Mouse (Mus musculus) testis, adult 2 months (tissue): ENCODE measurements at regions not wholly inside any gene's neighbourhood (a gene's known extent, or its start where the extent isn't known, plus 50 kb on each side); places are given as distances from the start of the nearest gene placed in this dataset.

Experiments
- H3K27ac ChIP-seq: fragments of 200-500 bp; 2 replicates; pipeline ENCODE4 v1.5.1; 2012; ENCODE audit warnings: low read depth, low read length; ENCODE audit not compliant: control insufficient read depth, insufficient read depth
- H3K27me3 ChIP-seq: fragments of 200-500 bp; 2 replicates; pipeline ENCODE4 v1.6.1; 2012; ENCODE audit warnings: mild to moderate bottlenecking, low read length, moderate library complexity; ENCODE audit not compliant: control insufficient read depth, insufficient read depth
- H3K36me3 ChIP-seq: fragments of 200-500 bp; 2 replicates; pipeline ENCODE4 v1.6.1; 2012; ENCODE audit warnings: mild to moderate bottlenecking, low read length; ENCODE audit not compliant: control insufficient read depth, insufficient read depth
- H3K4me1 ChIP-seq: fragments of 200-500 bp; 2 replicates; pipeline ENCODE4 v1.6.1; 2012; ENCODE audit warnings: low read length; ENCODE audit not compliant: control insufficient read depth, insufficient read depth
- H3K4me3 ChIP-seq: fragments of 200-500 bp; 2 replicates; pipeline ENCODE4 v1.5.1; 2012; ENCODE audit warnings: low read depth, mild to moderate bottlenecking, low read length, moderate library complexity, mixed read lengths; ENCODE audit not compliant: control insufficient read depth
- CTCF ChIP-seq: fragments of 200-500 bp; IDR thresholded peaks from 2 replicates; pipeline ENCODE4 v1.5.1; 2012; ENCODE audit warnings: low read depth, mild to moderate bottlenecking, inconsistent platforms, low read length, moderate library complexity; ENCODE audit not compliant: control insufficient read depth, insufficient read depth, insufficient replicate concordance
- POLR2A ChIP-seq: fragments of 200-500 bp; IDR thresholded peaks from 2 replicates; pipeline ENCODE4 v1.6.1; 2012; ENCODE audit warnings: low read depth, mild to moderate bottlenecking, inconsistent platforms, low read length, moderate library complexity; ENCODE audit not compliant: control insufficient read depth

GRCm38 (mm10) chr7:136449286-136449685 lies 445.1 kb upstream of the Mgmt start:
- no peaks in the 10 kb centered on the region for H3K36me3 ChIP-seq
- TF ChIP-seq POLR2A (no peak), CTCF (no peak)
- no peaks in the 10 kb centered on the region for H3K27me3 ChIP-seq
- H3K4me1 ChIP-seq, result no peaks in the 10 kb centered on the region; the same call in 1 of the 2 replicates
- no peak overlapping the region for H3K27ac ChIP-seq
- no peak overlapping the region for H3K4me3 ChIP-seq

DNA sequence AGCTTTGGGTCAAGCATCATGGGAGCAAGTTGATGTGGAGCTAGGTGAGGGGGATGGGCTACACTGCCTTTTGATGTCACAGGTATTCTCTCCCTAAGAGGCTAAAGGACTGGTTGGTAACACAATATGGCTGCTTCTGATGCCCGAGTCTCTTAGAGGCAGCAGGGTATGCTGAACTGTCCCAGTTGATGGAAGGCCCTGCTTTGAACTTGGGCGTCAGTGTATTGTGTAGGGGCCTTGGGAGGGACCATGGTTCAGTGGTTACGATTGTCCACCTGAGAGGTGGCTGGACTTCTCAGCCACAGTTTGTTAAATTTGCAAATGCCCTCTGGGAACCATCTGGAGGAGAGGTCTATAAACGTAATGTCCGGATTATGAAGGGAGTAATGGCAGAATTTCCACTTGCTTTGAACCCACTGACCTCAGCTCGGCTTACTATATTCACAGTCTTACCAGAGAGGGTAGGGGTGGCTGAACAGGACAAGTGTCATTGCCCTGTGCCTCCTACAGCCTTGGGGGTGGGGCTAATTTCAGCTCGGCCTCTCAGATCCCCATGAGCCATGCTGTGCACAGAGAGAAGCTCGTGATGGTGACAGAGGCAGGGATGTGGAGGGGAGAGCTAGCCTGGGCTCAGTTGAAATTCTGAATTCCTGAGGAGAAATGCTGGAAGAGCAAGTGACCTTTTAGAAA lies 442.6 kb upstream of the Mgmt start:
- Histone ChIP-seq H3K27ac (no peak overlapping the region), H3K36me3 (no peaks in the 10 kb centered on the region), H3K27me3 (no peaks in the 10 kb centered on the region), H3K4me3 (no peak overlapping the region), H3K4me1 (no peaks in the 10 kb centered on the region; the same call in 1 of the 2 replicates)
- TF ChIP-seq POLR2A (no peak), CTCF (no peak)

DNA sequence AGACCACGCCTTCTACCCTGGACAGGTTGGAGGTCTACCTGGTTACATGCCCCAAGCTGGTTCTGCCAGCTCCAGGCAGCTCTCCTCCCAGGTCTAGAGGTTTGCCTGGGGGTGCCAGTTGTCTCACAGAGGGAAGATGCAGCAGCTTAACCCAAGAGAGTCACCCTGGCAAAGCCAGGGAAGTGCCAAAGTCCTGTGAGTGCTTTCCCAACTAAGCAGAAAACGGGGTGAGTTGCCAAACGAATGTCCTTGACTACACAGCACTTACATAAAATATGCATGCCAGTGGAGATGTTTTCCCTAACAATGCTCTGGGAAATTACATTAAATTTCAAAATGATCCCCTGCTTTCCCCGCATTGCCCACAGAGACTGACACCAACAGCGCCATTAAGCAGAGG lies 441.9 kb upstream of the Mgmt start:
- TF ChIP-seq POLR2A, result no peak
- TF ChIP-seq CTCF, result no peak

DNA sequence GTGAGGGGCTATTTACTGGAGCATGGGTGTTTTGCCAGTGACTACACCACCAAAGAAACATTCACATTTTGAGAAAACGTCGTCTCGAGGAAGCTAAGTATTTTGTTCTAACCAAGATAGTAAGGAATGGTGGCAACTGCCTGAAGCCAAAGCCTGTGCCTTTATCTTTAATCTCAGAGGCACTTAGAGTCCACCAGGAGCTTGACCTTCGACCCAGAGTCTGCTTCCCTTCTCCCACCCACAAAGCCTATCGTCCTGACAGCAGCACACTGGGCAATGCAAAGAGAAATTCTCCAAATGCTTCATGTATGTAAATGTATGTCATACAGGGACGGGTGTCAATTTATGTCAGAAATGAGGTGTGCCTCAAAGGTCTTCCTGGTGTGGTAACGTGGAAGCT lies 437.2 kb upstream of the Mgmt start:
- Histone ChIP-seq H3K36me3 (no peaks in the 10 kb centered on the region), H3K27ac (no peak overlapping the region), H3K4me1 (no peaks in the 10 kb centered on the region), H3K4me3 (no peak overlapping the region), H3K27me3 (no peaks in the 10 kb centered on the region)
- TF ChIP-seq CTCF, result no peak
- no peak for TF ChIP-seq POLR2A

More for the DNA sequence above, 441.9 kb upstream of the Mgmt start:
- Histone ChIP-seq H3K27me3 (no peaks in the 10 kb centered on the region), H3K4me3 (no peak overlapping the region), H3K4me1 (no peaks in the 10 kb centered on the region; the same call in 1 of the 2 replicates), H3K36me3 (no peaks in the 10 kb centered on the region), H3K27ac (no peak overlapping the region)

DNA sequence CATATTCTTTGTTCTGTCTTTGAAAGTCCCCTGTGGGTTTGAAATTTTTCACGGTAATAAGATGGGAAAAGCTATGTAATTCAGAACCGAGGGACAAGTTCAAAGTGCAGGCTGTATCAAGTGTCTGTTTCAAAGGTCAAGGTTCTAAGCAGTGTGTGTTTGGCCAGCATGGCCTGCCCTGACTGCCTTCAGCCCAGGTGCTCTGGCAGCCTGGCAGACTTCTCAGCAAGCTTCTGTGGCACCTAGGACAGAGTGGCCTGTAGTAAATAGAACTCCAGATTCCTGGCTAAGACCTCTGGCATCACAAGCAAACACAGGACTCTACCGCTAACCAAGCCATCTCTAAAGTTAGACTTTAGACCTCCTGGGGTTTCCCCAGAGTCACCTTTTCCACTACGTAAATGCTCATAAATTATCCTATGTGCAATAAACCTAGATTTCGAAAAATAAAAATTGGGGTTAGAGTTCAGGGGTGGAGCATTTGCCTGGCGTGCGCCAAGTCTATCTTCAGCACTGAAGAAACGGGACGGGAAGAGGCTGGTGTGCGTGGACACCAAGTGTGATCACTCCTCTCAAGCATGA lies 436.5 kb upstream of the Mgmt start:
- Histone ChIP-seq H3K36me3 (no peaks in the 10 kb centered on the region), H3K27ac (no peak overlapping the region), H3K4me3 (no peak overlapping the region), H3K27me3 (no peaks in the 10 kb centered on the region), H3K4me1 (no peaks in the 10 kb centered on the region)
- TF ChIP-seq CTCF (no peak), POLR2A (no peak)

- TF ChIP-seq CTCF (no peak), POLR2A (no peak)
- Histone ChIP-seq H3K4me1 (no peaks in the 10 kb centered on the region), H3K4me3 (no peak overlapping the region), H3K36me3 (no peaks in the 10 kb centered on the region), H3K27me3 (no peaks in the 10 kb centered on the region), H3K27ac (no peak overlapping the region)
These were observed 417.3 kb upstream of the Mgmt start for GRCm38 (mm10) chr7:136477135-136477534.

DNA sequence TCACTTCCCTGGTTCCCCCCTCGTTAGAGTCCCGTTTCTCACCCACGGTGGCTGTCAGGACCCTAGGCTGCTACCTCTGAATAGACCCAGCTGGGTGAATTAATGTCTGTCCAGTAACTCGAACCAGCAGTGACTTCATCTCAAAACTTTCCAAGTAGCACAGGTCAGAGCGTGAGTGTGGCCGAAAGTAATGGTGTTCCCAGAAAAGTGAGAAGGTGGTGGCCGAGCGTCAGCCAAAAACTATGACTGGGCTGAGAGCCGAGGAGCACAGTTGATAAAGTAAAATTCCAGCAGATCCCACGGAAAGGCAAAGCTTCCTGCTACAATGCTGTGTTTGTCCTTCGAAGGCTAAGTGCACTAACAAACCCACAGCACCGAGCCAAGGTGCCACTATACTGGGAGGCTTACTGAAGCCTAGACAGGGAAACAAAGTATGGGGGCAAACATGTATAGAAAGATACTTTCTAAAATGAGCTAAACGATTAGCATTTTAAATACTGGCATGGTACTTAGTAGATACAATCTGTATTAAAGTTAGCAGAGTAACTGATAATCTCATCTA lies 413.7 kb upstream of the Mgmt start:
- no peak overlapping the region for H3K4me3 ChIP-seq
- no peak overlapping the region for H3K27ac ChIP-seq
- no peaks in the 10 kb centered on the region for H3K4me1 ChIP-seq
- TF ChIP-seq CTCF, result no peak
- TF ChIP-seq POLR2A, result no peak
- H3K36me3 ChIP-seq, result no peaks in the 10 kb centered on the region
- no peaks in the 10 kb centered on the region for H3K27me3 ChIP-seq
